Mouse (Mus musculus) cerebellum, adult 2 months (tissue): ENCODE results near the gene Sde2.

ENCODE experiments used
- CTCF ChIP-seq: fragments of 200-500 bp; IDR thresholded peaks from 2 replicates; pipeline ENCODE4 v1.5.1; 2011; ENCODE audit warnings: low read depth, mild to moderate bottlenecking, control low read depth, low read length, moderate library complexity, borderline replicate concordance; ENCODE audit not compliant: insufficient read depth
- POLR2A ChIP-seq: fragments of 200-500 bp; IDR thresholded peaks from 2 replicates; pipeline ENCODE4 v1.6.1; 2011; ENCODE audit warnings: low read length, control low read depth, borderline replicate concordance; ENCODE audit not compliant: insufficient read depth

DNA sequence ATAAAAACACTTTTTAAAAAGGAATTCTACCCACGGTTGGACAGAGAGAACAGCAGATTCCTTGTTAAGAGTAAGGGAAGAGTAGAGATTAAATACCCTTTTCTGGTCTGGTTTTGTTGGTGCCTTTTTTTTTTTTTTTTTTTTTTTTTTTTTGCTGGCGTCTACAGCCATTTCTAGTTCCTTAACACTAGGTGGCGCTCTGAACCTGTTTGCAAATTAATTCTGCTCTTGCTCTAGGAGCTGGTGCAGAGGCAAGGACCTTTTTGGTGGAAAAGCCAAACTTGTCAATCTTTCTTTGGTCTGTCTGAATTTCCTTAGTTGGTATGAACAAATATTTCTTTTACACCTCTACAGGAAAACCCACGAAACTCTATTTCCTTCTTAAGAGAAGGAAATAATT, 50.2 kb downstream of the Sde2 start:
- TF ChIP-seq CTCF (peak; percentile 46; the same call in 1 of the 2 replicates), POLR2A (no peak)
